Mouse (Mus musculus) lung, postnatal 0 days (tissue): ENCODE results near the gene 1810055G02Rik.

Source experiments
- CTCF ChIP-seq: IDR thresholded peaks from 2 replicates; pipeline ENCODE4 v1.5.1; 2016; ENCODE audit warnings: antibody characterized with exemption, mild to moderate bottlenecking
- EP300 ChIP-seq: IDR thresholded peaks from 2 replicates; pipeline ENCODE4 v1.6.1; 2016; ENCODE audit warnings: antibody characterized with exemption, mild to moderate bottlenecking, control low read depth

- TF ChIP-seq CTCF, result no peak
- TF ChIP-seq EP300, result no peak
Measured at GRCm38 (mm10) chr19:3753738-3754137, 45.6 kb downstream of the 1810055G02Rik start.
